Mouse (Mus musculus) forebrain, embryonic 10.5 days (tissue): ENCODE measurements at regions not wholly inside any gene's neighbourhood (a gene's known extent, or its start where the extent isn't known, plus 50 kb on each side); places are given as distances from the start of the nearest gene placed in this dataset.

ENCODE experiments used
- DNase-seq: peaks from one replicate; pipeline ENCODE4 v3.0.0-alpha.2; 2017; ENCODE audit warnings: low spot score; ENCODE audit errors: extremely low spot score
- H3K27ac ChIP-seq: fragments of 300-500 bp; sonication (generic); 2 replicates; pipeline ENCODE4 v1.5.1; 2016; ENCODE audit warnings: mild to moderate bottlenecking
- H3K27me3 ChIP-seq: fragments of 300-500 bp; sonication (generic); 2 replicates; pipeline ENCODE4 v1.6.1; 2016; ENCODE audit warnings: mild to moderate bottlenecking; ENCODE audit not compliant: poor library complexity, severe bottlenecking
- H3K36me3 ChIP-seq: fragments of 300-500 bp; sonication (generic); replicated peaks from 2 replicates; pipeline ENCODE4 v1.6.1; 2016; ENCODE audit warnings: mild to moderate bottlenecking, moderate library complexity
- H3K4me1 ChIP-seq: fragments of 300-500 bp; sonication (generic); 2 replicates; pipeline ENCODE4 v1.6.1; 2016
- H3K4me3 ChIP-seq: fragments of 300-500 bp; sonication (generic); 2 replicates; pipeline ENCODE4 v1.5.1; 2016; ENCODE audit warnings: mild to moderate bottlenecking, moderate library complexity
- H3K9me3 ChIP-seq: fragments of 300-500 bp; sonication (generic); 2 replicates; pipeline ENCODE4 v1.6.1; 2016; ENCODE audit warnings: mild to moderate bottlenecking, moderate library complexity
- WGBS: fragments of 180-500 bp; shearing (Covaris S2); methylation state at CpG from one replicate; pipeline ENCODE4 v1.1.7; 2016; 5-methylcytosine and 5-hydroxymethylcytosine counted together

- WGBS, result 23% methylated on average over 4 of the region's 4 CpGs
- H3K27ac ChIP-seq, result no peak overlapping the region
Observed at GRCm38 (mm10) chr4:32158886-32159285, 79.7 kb upstream of the Bach2 start.

GRCm38 (mm10) chr4:32160815-32161214 lies 77.8 kb upstream of the Bach2 start:
- WGBS, result 54% methylated on average over 2 of the region's 2 CpGs
- no peaks in the 10 kb centered on the region for H3K36me3 ChIP-seq
- peak overlapping the region; percentile 68; the same call in 1 of the 2 replicates for H3K27ac ChIP-seq
- H3K27me3 ChIP-seq, result peaks cover 33% of the 10 kb centered on the region
- DNase-seq, result no peak
- peaks cover 52% of the 10 kb centered on the region for H3K4me1 ChIP-seq
- H3K4me3 ChIP-seq, result no peak overlapping the region
- no peaks in the 10 kb centered on the region for H3K9me3 ChIP-seq

More at GRCm38 (mm10) chr4:32158886-32159285, 79.7 kb upstream of the Bach2 start:
- Histone ChIP-seq H3K9me3 (no peaks in the 10 kb centered on the region), H3K4me1 (peaks cover 47% of the 10 kb centered on the region), H3K4me3 (no peak overlapping the region), H3K36me3 (no peaks in the 10 kb centered on the region), H3K27me3 (peaks cover 26% of the 10 kb centered on the region)
- DNase-seq, result no peak

DNA sequence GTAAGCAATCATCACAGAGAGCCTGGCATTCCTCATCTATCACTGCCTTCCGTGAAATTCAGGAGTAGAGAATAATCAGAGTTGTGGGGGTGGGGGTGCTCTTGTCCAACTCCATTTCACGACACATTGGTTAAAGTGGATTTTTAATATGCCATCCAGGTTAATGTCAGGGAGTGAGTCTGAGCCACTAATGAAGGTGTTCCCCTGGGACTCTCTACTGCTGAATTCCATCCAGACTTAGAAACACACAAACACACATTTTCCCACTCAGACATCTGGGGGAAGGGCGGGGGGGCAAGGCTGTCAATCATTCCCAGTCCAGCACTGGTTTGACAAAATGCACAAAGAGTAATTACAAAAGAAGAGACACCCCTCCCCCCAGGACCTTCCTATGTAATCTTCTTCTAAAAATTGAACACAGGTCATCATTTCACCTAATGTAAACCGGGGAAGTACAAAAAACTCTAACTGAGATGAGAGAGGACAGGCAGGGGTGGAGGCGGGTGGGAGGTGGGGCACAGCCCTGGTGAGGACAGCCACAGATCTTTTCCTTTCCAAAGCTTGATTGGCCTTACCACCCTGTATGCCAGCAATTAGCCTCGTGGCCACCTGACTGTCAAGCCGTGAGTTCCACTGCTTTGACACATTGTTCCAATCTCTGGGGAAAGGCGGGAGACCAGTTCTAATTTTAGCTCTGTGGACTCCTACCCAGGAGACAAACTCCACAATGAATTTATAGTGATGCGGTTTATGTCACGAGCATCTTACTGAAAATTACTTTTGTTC lies 76.5 kb upstream of the Bach2 start:
- 56% methylated on average over 10 of the region's 10 CpGs for WGBS
- peaks cover 43% of the 10 kb centered on the region for H3K27me3 ChIP-seq
- no peaks in the 10 kb centered on the region for H3K36me3 ChIP-seq
- no peak overlapping the region for H3K4me3 ChIP-seq
- no peak for DNase-seq
- H3K4me1 ChIP-seq, result peaks cover 64% of the 10 kb centered on the region
- peak overlapping the region; percentile 68 for H3K27ac ChIP-seq
- H3K9me3 ChIP-seq, result no peaks in the 10 kb centered on the region

DNA sequence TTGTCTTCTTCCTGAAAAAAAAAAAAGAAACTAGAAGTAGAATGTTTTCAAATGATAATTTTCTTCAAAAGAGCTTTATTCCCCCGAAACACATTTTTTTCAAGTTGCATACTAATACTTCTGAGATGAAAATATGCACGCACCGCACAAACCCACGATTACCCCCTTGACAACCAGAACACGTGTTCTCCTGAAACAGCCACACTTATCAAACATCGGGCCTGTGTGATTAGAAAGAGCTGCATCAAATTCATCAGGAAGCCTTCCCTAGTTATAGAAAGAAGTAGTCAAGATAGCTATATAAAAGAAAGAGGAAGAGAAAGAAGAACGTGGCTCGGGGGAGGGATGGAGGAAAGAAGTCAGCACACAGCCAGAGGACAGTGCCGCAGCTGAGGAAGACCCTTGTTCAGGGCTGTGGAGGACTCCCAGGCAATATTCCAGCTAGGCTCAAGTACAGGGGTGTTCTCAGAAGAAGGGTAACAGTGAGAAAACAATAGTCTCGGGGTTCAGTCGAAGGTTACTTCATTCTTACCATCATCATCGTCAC lies 75.8 kb upstream of the Bach2 start:
- Histone ChIP-seq H3K9me3 (no peaks in the 10 kb centered on the region), H3K27me3 (peaks cover 38% of the 10 kb centered on the region), H3K4me1 (peaks cover 71% of the 10 kb centered on the region), H3K27ac (no peak overlapping the region), H3K36me3 (no peaks in the 10 kb centered on the region), H3K4me3 (no peak overlapping the region)
- WGBS, result 93% methylated on average over 12 of the region's 12 CpGs
- no peak for DNase-seq

DNA sequence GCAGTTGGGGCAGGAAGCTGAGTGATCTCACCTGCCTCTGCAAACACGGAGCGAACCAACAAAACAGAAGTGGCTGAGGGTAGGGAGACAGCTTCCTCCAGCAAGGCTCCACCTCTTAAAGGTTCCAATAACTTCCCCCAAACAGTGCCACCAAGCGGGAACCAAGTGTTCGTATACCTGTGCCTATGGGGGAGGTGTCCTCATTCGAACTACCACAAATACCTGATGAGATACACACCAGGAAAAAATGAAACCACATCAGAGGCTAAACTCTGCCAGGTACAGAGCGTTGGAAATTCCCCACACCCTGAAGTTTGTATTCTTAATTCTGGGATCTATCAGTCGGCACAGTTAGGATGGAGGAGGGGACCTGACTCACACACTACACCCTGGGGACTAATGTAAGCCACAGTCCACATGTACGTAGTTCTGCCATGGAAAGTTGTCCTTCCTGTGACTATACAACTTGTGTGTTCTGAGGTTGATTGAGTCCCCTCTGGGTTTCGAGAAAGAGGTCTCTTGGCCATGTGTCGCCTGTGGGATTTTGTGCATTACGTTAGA lies 74.4 kb upstream of the Bach2 start:
- no peak overlapping the region for H3K4me3 ChIP-seq
- 91% methylated on average over 11 of the region's 11 CpGs for WGBS
- H3K27me3 ChIP-seq, result peaks cover 33% of the 10 kb centered on the region
- peaks cover 68% of the 10 kb centered on the region for H3K4me1 ChIP-seq
- no peaks in the 10 kb centered on the region for H3K9me3 ChIP-seq
- H3K27ac ChIP-seq, result no peak overlapping the region
- DNase-seq, result no peak
- H3K36me3 ChIP-seq, result no peaks in the 10 kb centered on the region

DNA sequence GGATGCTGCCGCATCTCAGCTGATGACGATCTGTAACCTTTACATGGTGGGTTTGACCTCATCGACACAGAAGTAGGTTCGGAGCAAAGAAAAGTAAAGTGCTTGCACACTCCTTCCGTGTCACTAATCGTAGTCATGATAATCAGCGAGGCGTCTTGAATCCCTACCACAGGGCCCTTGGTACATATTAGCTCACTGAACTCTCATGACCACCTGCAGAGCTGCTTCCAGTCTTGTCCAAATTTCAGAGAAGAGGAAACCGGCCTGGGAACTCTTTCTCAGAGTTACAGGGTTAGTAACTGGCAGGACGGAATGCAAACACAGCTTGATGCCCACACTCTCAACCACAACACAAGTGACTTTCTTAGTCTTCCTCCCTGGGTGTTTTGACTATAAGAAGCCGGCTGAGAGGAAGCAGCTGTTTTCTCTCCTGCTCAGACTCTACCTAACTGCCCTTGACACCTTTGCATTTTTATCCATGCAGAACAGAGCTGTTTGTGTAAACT lies 73.8 kb upstream of the Bach2 start:
- H3K9me3 ChIP-seq, result no peaks in the 10 kb centered on the region
- H3K36me3 ChIP-seq, result no peaks in the 10 kb centered on the region
- H3K27ac ChIP-seq, result no peak overlapping the region
- no peak for DNase-seq
- WGBS, result 85% methylated on average over 11 of the region's 11 CpGs
- peaks cover 29% of the 10 kb centered on the region for H3K27me3 ChIP-seq
- no peak overlapping the region for H3K4me3 ChIP-seq
- peaks cover 67% of the 10 kb centered on the region for H3K4me1 ChIP-seq

DNA sequence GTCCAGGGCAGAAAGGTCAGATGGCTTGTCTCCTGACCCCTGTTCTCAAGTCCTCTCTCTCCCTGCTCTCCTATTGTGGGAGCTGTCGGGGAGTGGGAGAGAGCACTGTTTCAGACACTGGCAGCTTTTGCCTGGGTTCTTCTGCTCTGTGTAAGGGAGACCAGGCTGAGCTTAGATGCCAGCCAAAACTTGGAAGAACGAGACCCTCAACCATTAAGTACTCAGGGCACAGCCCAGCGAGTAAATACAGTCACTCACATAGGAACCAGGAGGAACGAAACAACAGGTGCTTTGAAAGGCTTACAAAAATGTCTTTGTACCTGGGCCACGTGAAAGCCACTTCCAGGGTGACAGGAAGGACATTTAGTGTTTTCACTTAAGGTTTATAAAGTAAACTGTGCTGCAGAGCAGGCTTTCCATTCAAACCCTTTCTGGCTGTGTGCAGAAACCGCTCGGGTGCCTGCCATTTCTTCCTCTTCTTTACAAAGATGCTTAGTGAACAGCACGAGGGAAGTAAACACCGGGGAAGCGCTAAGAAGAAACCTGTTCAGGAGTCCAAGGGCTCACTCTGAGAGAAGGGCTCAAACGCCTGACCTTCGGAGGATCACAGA lies 72.6 kb upstream of the Bach2 start:
- Histone ChIP-seq H3K4me3 (no peak overlapping the region), H3K27me3 (peaks cover 19% of the 10 kb centered on the region), H3K9me3 (no peaks in the 10 kb centered on the region), H3K4me1 (peaks cover 67% of the 10 kb centered on the region), H3K36me3 (no peaks in the 10 kb centered on the region), H3K27ac (peak overlapping the region; percentile 68; the same call in 1 of the 2 replicates)
- 60% methylated on average over 12 of the region's 12 CpGs for WGBS
- no peak for DNase-seq

GRCm38 (mm10) chr4:32167151-32167550 lies 71.5 kb upstream of the Bach2 start:
- peaks cover 56% of the 10 kb centered on the region for H3K4me1 ChIP-seq
- WGBS, result 59% methylated on average over 11 of the region's 11 CpGs
- H3K36me3 ChIP-seq, result no peaks in the 10 kb centered on the region
- 0 out of 2 replicates have a peak, but pooled peaks cover 2% of the 10 kb centered on the region for H3K9me3 ChIP-seq
- DNase-seq, result no peak
- H3K4me3 ChIP-seq, result no peak overlapping the region
- peak overlapping the region; percentile 68 for H3K27ac ChIP-seq
- H3K27me3 ChIP-seq, result peaks cover 19% of the 10 kb centered on the region

- H3K27me3 ChIP-seq, result peaks cover 18% of the 10 kb centered on the region
- 66% methylated on average over 4 of the region's 4 CpGs for WGBS
- no peak for DNase-seq
- H3K9me3 ChIP-seq, result 0 out of 2 replicates have a peak, but pooled peaks cover 2% of the 10 kb centered on the region
- no peaks in the 10 kb centered on the region for H3K36me3 ChIP-seq
- H3K4me1 ChIP-seq, result peaks cover 57% of the 10 kb centered on the region
- no peak overlapping the region for H3K27ac ChIP-seq
- no peak overlapping the region for H3K4me3 ChIP-seq
Observed at GRCm38 (mm10) chr4:32170106-32170459, 68.5 kb upstream of the Bach2 start.

- H3K27me3 ChIP-seq, result peaks cover 13% of the 10 kb centered on the region
- no peaks in the 10 kb centered on the region for H3K36me3 ChIP-seq
- DNase-seq, result no peak
- 70% methylated on average over 15 of the region's 15 CpGs for WGBS
- H3K27ac ChIP-seq, result peak overlapping the region; percentile 26; the same call in 1 of the 2 replicates
- H3K4me3 ChIP-seq, result no peak overlapping the region
- H3K4me1 ChIP-seq, result peaks cover 62% of the 10 kb centered on the region
- H3K9me3 ChIP-seq, result 0 out of 2 replicates have a peak, but pooled peaks cover 2% of the 10 kb centered on the region
Observed at GRCm38 (mm10) chr4:32170460-32171192, 68.0 kb upstream of the Bach2 start.

- Histone ChIP-seq H3K27me3 (peaks cover 6% of the 10 kb centered on the region), H3K4me1 (peaks cover 62% of the 10 kb centered on the region), H3K9me3 (0 out of 2 replicates have a peak, but pooled peaks cover 2% of the 10 kb centered on the region), H3K4me3 (no peak overlapping the region), H3K27ac (no peak overlapping the region), H3K36me3 (no peaks in the 10 kb centered on the region)
- 96% methylated on average over 6 of the region's 6 CpGs for WGBS
- no peak for DNase-seq
Observed at GRCm38 (mm10) chr4:32171291-32171690, 67.3 kb upstream of the Bach2 start.

- 90% methylated on average over 4 of the region's 4 CpGs for WGBS
- no peak overlapping the region for H3K4me3 ChIP-seq
- peaks cover 62% of the 10 kb centered on the region for H3K4me1 ChIP-seq
- DNase-seq, result no peak
- H3K27me3 ChIP-seq, result no peaks in the 10 kb centered on the region
- H3K9me3 ChIP-seq, result 0 out of 2 replicates have a peak, but pooled peaks cover 2% of the 10 kb centered on the region
- no peaks in the 10 kb centered on the region for H3K36me3 ChIP-seq
- no peak overlapping the region for H3K27ac ChIP-seq
Observed at GRCm38 (mm10) chr4:32172992-32173391, 65.6 kb upstream of the Bach2 start.
